Mouse (Mus musculus): ENCODE results near the gene B4galnt1. TPM values are rescaled to one million over a fixed set of nuclear protein-coding genes. Genes with fewer than 3 reads are reported as not detected.
A peak's percentile ranks its signal among the peaks of the same experiment; 100 is the strongest.

B4galnt1 gene
- total and polyA plus RNA-seq, 3 experiments: 0.98 to 17.5 (median 2.3) TPM

DNA sequence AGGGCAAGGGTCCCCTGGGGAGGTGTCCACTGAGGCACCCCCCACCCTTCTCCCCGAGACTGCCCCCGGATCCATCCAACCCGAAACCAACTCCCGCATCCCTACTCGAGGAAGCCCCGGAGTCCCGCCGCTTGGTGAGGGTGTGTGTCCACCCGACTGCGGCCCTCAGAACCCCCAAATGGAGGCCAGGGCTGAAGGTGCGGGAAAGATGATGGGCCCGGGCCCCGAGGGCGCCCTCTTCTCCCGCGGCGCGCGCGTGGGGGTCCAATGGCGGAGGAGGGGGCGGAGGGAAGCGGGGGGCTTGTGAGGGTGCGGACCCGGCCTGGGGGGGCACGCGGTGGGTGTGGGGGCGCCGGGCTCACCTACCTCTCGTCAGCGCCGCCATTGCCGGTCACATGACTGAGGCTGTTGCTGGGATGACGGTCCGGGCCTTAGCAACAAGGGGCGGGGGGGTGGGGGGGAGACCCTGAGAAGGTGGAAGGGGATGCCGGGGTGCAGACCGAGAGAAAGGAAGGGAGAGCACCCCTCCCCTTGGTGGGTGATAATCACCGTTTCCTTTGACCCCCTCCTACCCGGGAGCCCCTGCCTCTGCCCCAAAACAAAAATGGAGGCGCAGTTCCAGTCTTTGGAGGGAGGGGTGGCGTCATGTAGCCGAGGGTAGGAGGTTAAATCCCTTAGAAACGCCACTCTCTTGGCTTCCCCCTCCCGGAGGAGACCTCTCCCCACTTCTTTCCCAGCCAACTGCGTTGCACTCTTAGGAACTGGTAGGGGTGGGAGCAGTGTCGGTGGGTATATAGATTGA is 30.5 kb downstream of the B4galnt1 start, which contains the start of gene Dtx3:
Gene Dtx3, minus strand, starts transcription at position 401 of the 802 bp plus-strand sequence.
- Histone ChIP-seq H3K27ac (ENCODE audit: insufficient read depth, low read depth) (no peak within 1 kb of the TSS), H3K4me2 (ENCODE audit: insufficient read depth, low read depth, poor library complexity, severe bottlenecking) (peak within 1 kb of the TSS; percentile 74), H3K9ac (ENCODE audit: insufficient read depth, low read depth) (peak within 1 kb of the TSS; percentile 78), H3K4me1 (ENCODE audit: control insufficient read depth in 1 of 2, insufficient read depth in 2 of 2) (peaks cover 3 to 31% of the 10 kb centered on the region in 2 experiments; a peak in 3 of 4 replicates), H3K27me3 (replicated peaks) (no peaks in the 10 kb centered on the region), H3K4me3 (replicated peaks in 1 of 3; ENCODE audit: low read depth in 2 of 3, low read length in 2 of 3, poor library complexity in 1 of 3) (peak within 1 kb of the TSS; percentile 67 to 87 (median 74)), H3K36me3 (replicated peaks in 1 of 2; ENCODE audit: control insufficient read depth in 1 of 2, insufficient read depth in 1 of 2, low read length in 1 of 2) (peaks cover 45 to 63% of the 10 kb centered on the region in 2 experiments), H3K79me2 (replicated peaks; ENCODE audit: control insufficient read depth, extremely low read depth, insufficient read depth, poor library complexity, severe bottlenecking) (no peaks in the 10 kb centered on the region), H3K9me3 (replicated peaks; ENCODE audit: low read length) (no peaks in the 10 kb centered on the region)
- dilution Hi-C loops (cut with MboI; ENCODE audit: extremely low pct_ligation_motif_present, extremely low pct_unique_long_range_greater_than_20kb, low sequenced_read_pairs) (no loop called here), in situ Hi-C loops (cut with MboI; ENCODE audit: low pct_ligation_motif_present, low pct_unique_long_range_greater_than_20kb, low sequenced_read_pairs) (loop anchor here (5.0 kb wide), 1 partner anchor 42 kb away; no protein-coding TSS in a partner anchor)
- no peak for TF ChIP-seq MEF2A (IDR thresholded peaks at IDR 0.05; ENCODE audit: borderline replicate concordance, low read depth, low read length)
- TF ChIP-seq SMC3 (IDR thresholded peaks at IDR 0.05; ENCODE audit: low read depth, low read length): no peak
- peak; percentile 51; the same call in 1 of the 2 replicates for TF ChIP-seq MAZ (IDR thresholded peaks at IDR 0.05; ENCODE audit: low read depth, low read length)
- TF ChIP-seq TCF12 (IDR thresholded peaks at IDR 0.05; ENCODE audit: low read depth, low read length): no peak
- TF ChIP-seq CHD1 (IDR thresholded peaks at IDR 0.05; ENCODE audit: low read depth, low read length): no peak
- no peak for TF ChIP-seq EP300 (IDR thresholded peaks at IDR 0.05; ENCODE audit: low read length)
- no peak for TF ChIP-seq MAFK (IDR thresholded peaks at IDR 0.05; ENCODE audit: insufficient replicate concordance, low read length)
- no peak for TF ChIP-seq POLR2AphosphoS2 (IDR thresholded peaks at IDR 0.05; ENCODE audit: low read depth, low read length)
- no peak for TF ChIP-seq BHLHE40 (IDR thresholded peaks at IDR 0.05; ENCODE audit: low read depth, low read length)
- TF ChIP-seq GABPA (IDR thresholded peaks at IDR 0.05; ENCODE audit: insufficient replicate concordance, low read depth, low read length): no peak
- TF ChIP-seq POLR2A (IDR thresholded peaks at IDR 0.05; ENCODE audit: low read depth, low read length): peak; percentile 12; the same call in 1 of the 2 replicates
- no peak for TF ChIP-seq TBP (conservative IDR thresholded peaks at IDR 0.05; ENCODE audit: low read depth, low read length)
- TF ChIP-seq NRF1 (IDR thresholded peaks at IDR 0.05; ENCODE audit: low read depth, low read length): no peak
- peak; percentile 71 for TF ChIP-seq USF1 (IDR thresholded peaks at IDR 0.05; ENCODE audit: low read depth, low read length)
- no peak for TF ChIP-seq JUND (conservative IDR thresholded peaks at IDR 0.05; ENCODE audit: low read depth, low read length)
- TF ChIP-seq ZC3H11A (IDR thresholded peaks at IDR 0.05; ENCODE audit: low read depth, low read length): no peak
- no peak for TF ChIP-seq ELF1 (IDR thresholded peaks at IDR 0.05; ENCODE audit: low read depth, low read length)
- DNase-seq (ENCODE audit: extremely low read depth): peak; percentile 41

DNA sequence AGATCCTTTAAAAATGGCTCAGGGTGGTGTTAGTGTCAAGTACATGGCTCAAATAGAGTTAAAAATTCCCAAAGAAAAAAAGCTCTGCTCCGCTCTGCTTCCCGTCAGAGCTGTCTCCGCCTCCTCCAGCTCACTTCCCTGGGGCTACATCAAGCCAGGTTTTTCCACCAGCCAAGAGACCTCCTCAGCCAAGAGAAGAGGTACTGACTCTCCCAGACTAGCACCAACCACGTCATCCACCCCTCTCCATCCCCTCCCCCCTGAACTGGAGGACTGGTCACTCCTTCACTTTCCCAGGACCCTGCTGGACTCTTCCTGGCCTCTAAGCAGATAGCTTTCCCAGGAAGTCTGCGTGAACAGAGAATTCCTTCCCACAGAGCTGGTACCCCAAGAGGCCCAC is 31.4 kb downstream of the B4galnt1 start:
- Histone ChIP-seq H3K9ac (ENCODE audit: insufficient read depth, low read depth) (no peak overlapping the region), H3K4me2 (ENCODE audit: insufficient read depth, low read depth, poor library complexity, severe bottlenecking) (peak overlapping the region; percentile 70; the same call in 1 of the 2 replicates), H3K36me3 (replicated peaks in 1 of 2; ENCODE audit: control insufficient read depth in 1 of 2, insufficient read depth in 1 of 2, low read length in 1 of 2) (peaks cover 43 to 60% of the 10 kb centered on the region in 2 experiments), H3K4me1 (ENCODE audit: control insufficient read depth in 1 of 2, insufficient read depth in 2 of 2) (peaks cover 3 to 31% of the 10 kb centered on the region in 2 experiments; a peak in 3 of 4 replicates), H3K27me3 (replicated peaks) (no peaks in the 10 kb centered on the region), H3K4me3 (replicated peaks in 1 of 3; ENCODE audit: low read depth in 2 of 3, low read length in 2 of 3, poor library complexity in 1 of 3) (no peak overlapping the region), H3K27ac (ENCODE audit: insufficient read depth, low read depth) (no peak overlapping the region), H3K79me2 (replicated peaks; ENCODE audit: control insufficient read depth, extremely low read depth, insufficient read depth, poor library complexity, severe bottlenecking) (no peaks in the 10 kb centered on the region), H3K9me3 (replicated peaks; ENCODE audit: low read length) (no peaks in the 10 kb centered on the region)
- TF ChIP-seq EP300 (IDR thresholded peaks at IDR 0.05; ENCODE audit: low read length) (no peak), TCF12 (IDR thresholded peaks at IDR 0.05; ENCODE audit: low read depth, low read length) (no peak), ZC3H11A (IDR thresholded peaks at IDR 0.05; ENCODE audit: low read depth, low read length) (no peak), SIN3A (IDR thresholded peaks at IDR 0.05; ENCODE audit: low read length) (0 out of 2 replicates have a peak, but pooled peaks have one; percentile 14), POLR2AphosphoS2 (IDR thresholded peaks at IDR 0.05; ENCODE audit: low read depth, low read length) (no peak), MAZ (IDR thresholded peaks at IDR 0.05; ENCODE audit: low read depth, low read length) (no peak)
- in situ Hi-C loops (cut with MboI; ENCODE audit: low pct_ligation_motif_present, low pct_unique_long_range_greater_than_20kb, low sequenced_read_pairs): loop anchor here (5.0 kb wide), 1 partner anchor 41 kb away; no protein-coding TSS in a partner anchor
- DNase-seq (ENCODE audit: extremely low read depth): no peak
- dilution Hi-C loops (cut with MboI; ENCODE audit: extremely low pct_ligation_motif_present, extremely low pct_unique_long_range_greater_than_20kb, low sequenced_read_pairs): no loop called here

Measured in CH12.LX (cell line).